Mouse (Mus musculus) ZHBTc4 (cell line): ENCODE results near the gene 4930539E08Rik.

Source experiments
- DNase-seq: peaks from one replicate; pipeline ENCODE4 v3.0.0-alpha.2; 2011; ENCODE audit warnings: low read depth, low spot score

The 4930539E08Rik gene

GRCm38 (mm10) chr17:28930392-28931074, 15.4 kb upstream of the 4930539E08Rik start:
- peak; percentile 76 for DNase-seq

GRCm38 (mm10) chr17:28929369-28929768, 14.2 kb upstream of the 4930539E08Rik start:
- DNase-seq: no peak

GRCm38 (mm10) chr17:28928004-28928403, 12.9 kb upstream of the 4930539E08Rik start:
- DNase-seq: peak; percentile 38

DNA sequence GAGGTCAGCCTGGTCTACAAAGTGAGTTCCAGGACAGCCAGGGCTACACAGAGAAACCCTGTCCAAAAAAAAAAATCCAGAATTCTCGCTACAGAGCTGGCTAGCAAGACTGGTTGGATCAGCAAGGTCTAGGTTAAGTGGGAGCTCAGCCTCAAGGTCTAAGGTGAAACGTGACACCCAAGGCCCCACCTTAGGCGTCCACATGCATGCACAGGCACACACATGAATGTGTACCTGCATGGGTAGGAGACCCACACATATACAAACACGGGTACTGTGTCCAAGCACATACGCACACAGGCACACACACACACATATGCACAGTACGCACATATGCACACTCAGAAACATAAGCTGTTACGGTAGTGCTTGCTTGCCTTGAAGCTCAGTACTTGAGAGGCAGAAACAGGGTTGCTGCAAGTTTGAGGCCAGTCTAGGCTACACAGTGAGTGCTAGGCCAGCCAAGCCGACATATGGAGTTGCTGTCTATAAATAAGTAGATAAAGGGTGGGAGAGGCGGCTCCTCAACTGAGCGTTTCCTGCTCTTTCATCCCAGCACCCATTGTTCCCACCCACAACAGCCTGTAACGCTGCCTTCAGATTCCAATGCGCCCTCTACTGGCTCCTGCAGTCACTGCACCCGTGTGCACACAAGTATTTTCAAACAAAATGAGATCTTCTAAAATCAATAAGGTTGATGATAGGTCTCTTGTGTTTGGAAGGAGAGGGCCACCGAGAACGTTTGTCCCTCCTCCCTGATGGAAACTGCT, 11.9 kb upstream of the 4930539E08Rik start:
- DNase-seq: peak; percentile 94

- peak; percentile 91 for DNase-seq
These were observed 11.3 kb upstream of the 4930539E08Rik start for GRCm38 (mm10) chr17:28926380-28926779.

GRCm38 (mm10) chr17:28924957-28925595, 10.0 kb upstream of the 4930539E08Rik start:
- DNase-seq: peak; percentile 37

DNA sequence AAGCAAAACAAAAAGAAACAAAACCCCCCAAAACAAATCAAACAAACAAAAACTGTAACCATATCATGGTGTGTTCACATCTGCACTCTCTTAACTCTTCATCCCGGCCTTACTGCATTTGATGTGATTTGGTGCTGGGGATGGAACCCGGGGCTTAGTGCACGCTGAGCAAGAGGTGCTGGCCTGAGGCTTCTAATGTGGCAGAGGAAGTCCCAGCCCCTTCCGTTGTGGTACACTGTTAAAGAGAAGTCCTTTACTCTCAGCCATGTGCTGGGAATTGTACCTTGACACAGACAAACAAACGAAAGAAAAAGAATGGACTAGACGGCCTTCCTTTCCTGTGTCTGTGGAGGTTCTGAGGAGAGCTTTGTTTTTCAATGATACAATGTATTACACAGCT, 7.0 kb upstream of the 4930539E08Rik start:
- DNase-seq: no peak

DNA sequence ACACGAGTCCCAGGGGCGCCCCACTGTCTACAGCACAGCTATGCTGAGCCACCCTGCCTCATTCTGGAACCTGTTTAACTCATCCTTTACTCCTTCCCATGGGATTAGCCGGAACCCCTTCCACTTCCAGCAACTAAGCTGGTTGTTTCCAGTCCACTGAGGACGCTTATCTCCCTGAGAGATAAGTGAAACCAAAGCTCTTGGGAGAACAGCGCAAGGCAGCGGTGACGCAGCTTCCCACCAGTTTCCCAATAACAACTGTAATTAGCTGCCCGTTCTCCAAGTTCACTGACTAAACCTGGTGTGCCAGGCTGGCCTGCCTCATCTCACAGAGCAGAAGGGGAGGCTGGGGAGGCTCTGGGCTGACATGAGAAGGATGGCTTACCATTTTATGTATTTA, 6.0 kb upstream of the 4930539E08Rik start:
- DNase-seq: no peak

- no peak for DNase-seq
These were observed 1.4 kb upstream of the 4930539E08Rik start for GRCm38 (mm10) chr17:28916520-28916919.

DNA sequence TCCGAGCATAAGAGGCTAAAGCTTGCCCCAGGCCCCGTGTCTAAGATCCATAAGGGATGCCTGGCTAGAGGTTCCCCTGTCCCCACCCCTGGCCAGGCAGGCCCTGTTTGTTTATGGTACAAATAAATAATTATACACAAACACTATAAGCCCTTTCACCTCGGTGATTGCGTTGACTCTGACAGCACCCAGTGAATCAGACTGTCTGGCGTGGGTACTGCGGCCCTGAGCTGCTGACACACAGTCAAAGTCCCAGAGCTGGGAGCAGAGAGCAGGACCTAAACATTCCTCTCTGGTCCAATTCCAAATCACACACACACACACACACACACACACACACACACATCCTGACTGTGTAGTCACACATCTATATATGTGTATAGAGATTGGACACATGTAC, 1.2 kb downstream of the 4930539E08Rik start:
- no peak for DNase-seq

- no peak for DNase-seq
These were observed 1.9 kb downstream of the 4930539E08Rik start for GRCm38 (mm10) chr17:28913200-28913599.

- DNase-seq: peak; percentile 66
These were observed 5.0 kb downstream of the 4930539E08Rik start for GRCm38 (mm10) chr17:28910139-28910538.

DNA sequence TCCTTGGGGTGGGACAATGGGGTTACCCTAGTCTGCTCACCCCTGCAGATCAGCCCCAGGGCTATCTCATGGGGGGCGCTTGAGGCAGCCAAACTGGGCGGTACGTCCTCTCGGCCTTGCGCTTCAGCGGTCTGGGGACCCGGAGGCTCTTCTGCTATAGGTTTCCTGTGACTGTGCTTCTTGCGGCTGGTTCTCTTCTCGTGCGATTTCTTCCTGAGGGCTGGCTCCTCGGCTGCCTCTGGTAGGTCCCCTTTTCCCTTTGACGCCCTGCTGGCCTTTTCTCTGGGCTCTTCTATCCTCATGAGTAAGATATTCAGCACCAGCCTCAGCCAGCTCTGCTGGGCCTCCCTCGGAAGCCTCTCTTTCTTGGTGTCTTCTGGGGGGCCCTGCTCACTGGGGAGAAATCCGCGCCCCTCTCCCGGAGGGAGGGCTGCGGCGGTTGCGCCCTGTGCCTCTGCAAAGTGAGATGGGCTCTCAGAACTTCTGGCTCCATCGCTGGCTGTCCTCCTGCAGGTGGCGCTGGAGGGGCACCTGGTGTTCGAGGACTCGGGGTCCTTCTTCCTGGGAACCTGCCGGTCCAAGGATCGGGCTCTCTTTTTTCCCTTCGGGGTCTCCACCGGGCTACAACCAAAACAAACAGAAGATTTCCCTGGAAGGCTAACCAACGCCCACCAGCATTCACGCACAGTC, 5.7 kb downstream of the 4930539E08Rik start:
- peak; percentile 88 for DNase-seq

- no peak for DNase-seq
These were observed 7.2 kb downstream of the 4930539E08Rik start for GRCm38 (mm10) chr17:28907959-28908358.

GRCm38 (mm10) chr17:28905377-28905916, 9.7 kb downstream of the 4930539E08Rik start:
- DNase-seq: peak; percentile 45

- DNase-seq: peak; percentile 82
These were observed 10.4 kb downstream of the 4930539E08Rik start for GRCm38 (mm10) chr17:28904546-28905376.

- peak; percentile 66 for DNase-seq
These were observed 13.6 kb downstream of the 4930539E08Rik start for GRCm38 (mm10) chr17:28901559-28901958.

- DNase-seq: no peak
These were observed 15.7 kb downstream of the 4930539E08Rik start for GRCm38 (mm10) chr17:28899427-28899826.

GRCm38 (mm10) chr17:28898249-28898648, 16.9 kb downstream of the 4930539E08Rik start:
- peak; percentile 56 for DNase-seq

DNA sequence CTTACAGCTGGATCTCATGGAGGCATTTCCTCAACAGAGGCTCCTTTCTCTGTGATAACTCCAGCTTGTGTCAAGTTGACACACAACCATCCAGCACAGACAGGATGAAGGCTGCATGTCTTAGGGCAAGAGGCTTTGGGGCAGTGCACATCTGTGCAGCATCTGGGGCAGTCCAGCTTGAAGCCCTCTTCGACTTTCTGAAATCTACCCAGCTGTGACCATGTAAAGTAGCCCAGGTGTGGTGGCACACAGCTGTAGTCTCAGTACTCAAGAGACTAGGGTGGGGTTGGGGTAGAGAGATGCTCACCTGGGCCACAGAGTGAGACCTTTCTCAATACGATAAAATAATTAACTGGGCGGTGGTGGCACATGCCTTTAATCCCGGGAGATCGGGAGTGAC, 17.3 kb downstream of the 4930539E08Rik start:
- DNase-seq: no peak
